Mouse (Mus musculus) cerebral cortex, adult 2 months (tissue): ENCODE results near the gene Mindy4b-ps.

ENCODE experiments used
- WGBS: fragments of 180-500 bp; shearing (Covaris S2); methylation state at CpG from one replicate; pipeline ENCODE4 v1.1.7; 2018; 5-methylcytosine and 5-hydroxymethylcytosine counted together

The Mindy4b-ps gene

DNA sequence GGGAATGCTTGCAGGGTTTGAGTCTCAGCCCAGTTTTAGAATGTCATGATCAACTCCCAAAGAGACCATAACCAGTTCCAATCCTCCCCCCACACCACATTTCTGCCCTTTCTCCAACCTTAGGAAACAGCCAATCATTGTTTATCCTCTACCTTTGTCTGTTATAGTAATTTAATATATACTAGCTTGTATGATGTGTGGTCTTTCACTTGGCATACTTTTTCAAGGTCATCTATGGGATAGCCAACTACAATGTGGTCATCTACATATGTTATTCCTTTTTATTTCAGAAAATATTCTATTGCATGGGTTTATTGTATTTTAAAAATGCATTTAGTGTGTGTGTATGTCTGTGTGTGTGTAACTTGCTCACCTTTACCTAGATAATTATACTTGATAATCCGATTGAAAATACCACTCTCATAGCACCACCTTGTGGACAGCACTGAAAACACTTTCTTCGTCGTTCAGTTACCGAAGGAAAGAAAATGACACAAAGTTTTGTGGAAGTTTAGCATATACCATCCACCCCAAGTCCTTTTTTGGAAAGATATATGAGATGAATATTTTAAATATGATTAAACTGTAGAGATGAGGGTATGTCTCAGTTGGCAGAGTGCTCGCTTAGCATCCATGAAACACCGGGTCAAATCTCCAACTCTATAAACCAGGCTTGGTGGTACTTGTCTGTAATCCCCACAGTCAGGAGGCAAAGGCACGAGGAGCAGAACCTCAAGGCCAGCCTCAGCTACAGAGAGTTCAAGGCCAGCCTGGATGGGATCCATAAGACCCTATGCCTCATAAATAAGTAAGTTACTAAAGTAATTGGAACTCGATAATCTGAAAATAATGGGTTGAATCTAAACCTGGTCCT, 37.7 kb downstream of the Mindy4b-ps start:
- 31% methylated on average over 8 of the region's 8 CpGs for WGBS

DNA sequence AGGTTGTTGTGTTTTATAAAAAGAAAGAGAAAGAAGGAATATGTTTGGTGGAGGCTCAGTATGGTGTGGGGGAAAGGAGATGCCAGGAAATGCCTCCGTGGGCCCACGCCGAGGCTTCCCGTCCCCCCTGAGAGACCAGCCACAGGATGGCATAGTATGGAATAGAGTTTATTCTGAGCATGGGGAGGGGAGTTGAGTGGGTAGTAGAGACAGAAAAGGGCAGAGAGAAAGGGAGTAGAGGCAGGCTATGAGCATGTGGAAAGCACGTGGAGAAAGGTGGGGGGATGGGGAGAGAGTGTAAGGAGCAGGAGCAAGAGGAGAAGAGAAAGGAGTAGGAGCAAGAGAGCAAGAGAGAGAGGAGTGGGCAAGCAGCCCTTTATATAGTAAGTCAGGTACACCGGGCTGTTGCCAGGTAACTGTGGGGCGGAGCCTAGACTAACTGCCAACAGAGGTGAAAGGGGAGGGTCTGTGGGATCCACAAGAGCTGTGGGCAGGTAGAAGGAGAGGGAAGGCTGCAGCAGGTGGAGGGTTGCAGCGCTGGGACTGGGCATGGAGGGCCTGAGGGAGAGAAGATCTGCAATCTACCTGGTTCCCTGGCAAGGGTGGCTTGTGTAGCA, 38.4 kb downstream of the Mindy4b-ps start:
- 44% methylated on average over 8 of the region's 8 CpGs for WGBS

GRCm38 (mm10) chr3:58756429-58756828, 65.7 kb downstream of the Mindy4b-ps start:
- WGBS: 44% methylated on average over 1 of the region's 1 CpGs

DNA sequence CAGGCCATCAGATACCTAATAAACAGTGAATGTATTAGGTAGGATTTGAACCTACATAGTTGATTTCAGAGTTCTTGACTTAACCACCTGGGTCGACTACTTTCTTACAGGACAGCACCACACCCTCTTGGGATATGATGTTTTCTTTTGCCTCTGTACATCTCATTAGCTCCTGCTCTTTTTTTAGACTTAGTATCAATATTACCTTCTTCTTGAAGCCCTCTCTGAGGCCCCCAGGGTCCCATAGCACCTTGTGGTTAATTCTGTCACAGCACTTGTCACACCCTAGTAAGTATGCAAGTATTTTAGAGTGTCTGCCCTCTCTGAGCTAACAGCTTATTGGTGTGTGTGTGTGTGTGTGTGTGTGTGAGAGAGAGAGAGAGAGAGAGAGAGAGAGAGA, 66.3 kb downstream of the Mindy4b-ps start:
- WGBS: 91% methylated on average over 1 of the region's 1 CpGs

- WGBS: 94% methylated on average over 3 of the region's 3 CpGs
These were observed 67.8 kb downstream of the Mindy4b-ps start for GRCm38 (mm10) chr3:58754361-58754760.

- WGBS: 86% methylated on average over 8 of the region's 8 CpGs
These were observed 70.1 kb downstream of the Mindy4b-ps start for GRCm38 (mm10) chr3:58751818-58752620.

DNA sequence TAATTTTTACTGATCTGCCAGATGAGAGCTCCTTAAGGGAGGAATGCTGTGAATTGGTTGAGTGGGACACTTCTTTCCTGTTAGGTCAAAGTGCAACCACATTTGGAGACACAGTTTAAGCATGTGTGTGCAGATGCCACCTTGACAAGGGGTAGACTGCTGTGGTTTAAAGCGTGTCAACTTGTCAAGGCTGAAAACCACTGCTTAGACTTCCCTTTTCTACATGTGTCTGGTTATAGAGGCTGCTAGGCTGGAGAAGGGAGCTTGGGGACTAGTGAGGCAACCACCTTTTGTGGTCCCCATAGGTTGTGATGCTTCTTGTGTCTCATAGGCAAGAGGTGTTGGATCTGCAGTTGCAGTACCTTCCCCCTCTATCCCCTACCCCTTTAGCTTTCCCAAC, 74.2 kb downstream of the Mindy4b-ps start:
- WGBS: 91% methylated on average over 1 of the region's 1 CpGs

GRCm38 (mm10) chr3:58739536-58739935, 82.6 kb downstream of the Mindy4b-ps start:
- WGBS: 74% methylated on average over 2 of the region's 2 CpGs
